Mouse (Mus musculus): ENCODE data around the gene Farp1.

The Farp1 gene

DNA sequence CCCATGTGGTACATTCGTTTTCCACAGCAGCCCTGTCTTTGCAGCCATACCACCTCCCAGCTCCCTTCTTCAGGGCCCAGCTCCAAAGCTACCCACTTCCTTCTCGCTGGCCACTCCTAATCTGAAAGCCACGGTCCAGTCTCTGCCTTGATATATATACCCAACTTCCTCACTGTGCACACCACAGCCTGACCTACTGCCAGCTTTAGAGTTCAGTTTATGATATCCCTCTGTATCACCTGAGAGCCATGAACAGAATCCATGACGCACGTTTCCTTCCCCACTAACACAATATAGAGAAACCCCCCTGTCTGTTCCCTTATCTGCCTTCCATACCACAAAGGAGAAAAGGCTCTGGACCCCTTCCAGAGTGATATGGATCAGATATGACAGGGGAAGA, 283.4 kb downstream of the Farp1 start:
- DNase-seq: no peak

DNA sequence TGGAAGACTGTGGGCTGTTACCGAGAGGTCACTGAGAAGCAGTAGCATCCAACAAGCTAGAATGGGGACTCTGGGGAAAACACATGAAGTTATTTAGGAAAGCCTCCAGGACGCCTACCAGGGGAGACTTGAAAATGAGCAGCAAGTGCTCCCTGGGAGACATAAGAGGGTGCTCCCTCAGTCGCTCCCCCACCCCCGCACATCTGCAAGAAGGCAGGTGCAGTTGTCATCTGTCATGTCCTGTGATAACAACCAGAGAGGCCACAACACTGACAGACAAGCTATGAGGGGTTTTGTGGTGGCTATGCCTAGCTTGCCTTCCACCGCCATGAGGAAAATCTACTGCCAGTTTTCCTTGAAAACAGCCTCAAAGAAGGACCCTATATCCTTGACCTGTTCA, 287.1 kb downstream of the Farp1 start:
- DNase-seq: no peak

DNA sequence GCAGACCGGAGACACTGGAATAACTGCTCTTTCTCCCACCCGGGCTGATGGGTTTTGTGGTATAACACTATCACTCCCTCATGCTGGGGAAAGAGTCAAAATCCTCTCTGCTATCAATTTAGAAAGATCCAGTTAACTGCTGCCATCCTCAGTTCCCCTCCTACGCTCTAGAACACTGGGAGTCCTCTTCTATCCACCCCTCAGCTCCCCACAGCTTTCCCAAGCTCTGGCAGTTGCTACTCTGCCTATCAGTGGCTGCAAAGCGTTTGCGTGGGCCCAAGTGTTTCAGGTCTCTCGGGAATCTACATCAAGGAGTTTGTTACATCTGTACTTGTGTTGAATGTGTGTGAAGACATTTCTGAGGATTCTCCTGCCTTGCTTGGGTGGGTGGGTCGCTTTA, 287.6 kb downstream of the Farp1 start:
- no peak for DNase-seq

DNA sequence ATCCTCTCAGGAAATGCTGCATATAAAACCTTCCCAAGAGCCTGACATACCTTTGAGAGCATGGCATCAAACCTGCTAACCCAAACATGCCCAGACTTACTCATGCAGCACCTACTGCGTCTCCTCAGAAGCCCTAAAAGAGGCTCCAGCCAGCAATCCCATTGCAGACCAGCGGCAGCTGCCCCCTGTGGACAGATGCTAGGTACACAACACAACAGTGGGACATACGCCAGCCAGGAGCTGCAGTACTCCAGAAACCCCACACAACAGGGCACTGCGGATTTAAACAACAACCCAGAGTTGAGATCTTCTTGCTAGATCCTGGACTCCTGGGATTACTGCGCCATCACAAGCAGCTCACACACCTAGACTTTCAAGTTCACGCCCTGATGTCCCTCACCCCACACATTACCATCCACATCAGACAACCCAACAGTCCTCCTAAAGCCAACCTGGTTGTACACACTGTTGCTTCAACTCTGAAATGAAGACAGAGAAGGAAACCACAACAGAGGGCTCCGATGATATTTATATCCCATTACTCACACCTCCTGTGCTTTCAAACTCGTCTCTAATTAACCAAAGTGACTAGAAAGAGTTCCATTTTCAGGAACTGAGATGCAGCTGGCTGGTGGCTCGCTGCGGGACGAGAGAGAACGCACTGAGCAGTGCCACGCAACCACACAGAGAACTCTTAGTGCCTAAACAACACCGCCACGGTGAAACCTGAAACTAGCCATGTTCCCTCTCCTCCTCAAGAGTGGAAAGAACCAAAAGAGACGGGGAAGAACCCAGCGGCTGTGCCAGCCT, 289.7 kb downstream of the Farp1 start:
- no peak for DNase-seq

DNA sequence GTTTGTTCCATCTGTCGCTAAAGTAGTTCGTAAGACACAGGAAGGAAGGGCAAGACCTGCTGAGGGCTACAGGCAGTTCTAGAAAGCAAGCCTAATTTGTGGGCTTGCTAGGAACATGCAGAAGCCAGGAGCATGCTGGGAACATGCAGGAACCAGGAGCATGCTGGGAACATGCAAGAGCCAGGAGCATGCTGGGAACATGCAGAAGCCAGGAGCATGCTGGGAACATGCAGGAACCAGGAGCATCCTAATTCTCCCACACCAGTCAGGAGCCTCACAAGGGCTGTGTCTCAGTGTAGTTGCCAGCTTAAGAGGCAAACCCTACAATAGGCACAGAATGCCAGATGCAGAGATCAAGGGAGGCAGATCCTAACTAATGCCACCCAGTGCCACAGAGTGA, 291.4 kb downstream of the Farp1 start:
- DNase-seq: peak; percentile 67 to 69

DNA sequence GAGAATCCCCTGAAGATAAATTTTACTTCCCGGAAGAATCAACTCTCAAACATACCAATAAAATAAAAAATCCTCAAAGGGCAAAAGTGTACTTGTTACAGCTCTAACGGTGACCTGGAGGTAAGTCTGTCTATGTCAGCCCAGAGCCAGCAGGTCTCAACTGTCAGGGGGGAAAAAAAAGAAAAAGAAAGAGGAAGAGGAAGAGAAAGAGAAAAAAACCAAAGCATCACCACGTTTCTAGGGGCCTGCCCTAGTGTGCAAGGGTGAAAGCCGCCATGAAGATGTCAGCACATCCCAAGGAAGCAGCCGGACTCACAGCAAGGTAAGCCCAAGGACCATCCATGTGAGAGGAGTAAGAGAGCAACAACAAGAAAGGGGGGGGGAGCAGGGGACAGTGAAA, 293.9 kb downstream of the Farp1 start:
- DNase-seq: no peak

DNA sequence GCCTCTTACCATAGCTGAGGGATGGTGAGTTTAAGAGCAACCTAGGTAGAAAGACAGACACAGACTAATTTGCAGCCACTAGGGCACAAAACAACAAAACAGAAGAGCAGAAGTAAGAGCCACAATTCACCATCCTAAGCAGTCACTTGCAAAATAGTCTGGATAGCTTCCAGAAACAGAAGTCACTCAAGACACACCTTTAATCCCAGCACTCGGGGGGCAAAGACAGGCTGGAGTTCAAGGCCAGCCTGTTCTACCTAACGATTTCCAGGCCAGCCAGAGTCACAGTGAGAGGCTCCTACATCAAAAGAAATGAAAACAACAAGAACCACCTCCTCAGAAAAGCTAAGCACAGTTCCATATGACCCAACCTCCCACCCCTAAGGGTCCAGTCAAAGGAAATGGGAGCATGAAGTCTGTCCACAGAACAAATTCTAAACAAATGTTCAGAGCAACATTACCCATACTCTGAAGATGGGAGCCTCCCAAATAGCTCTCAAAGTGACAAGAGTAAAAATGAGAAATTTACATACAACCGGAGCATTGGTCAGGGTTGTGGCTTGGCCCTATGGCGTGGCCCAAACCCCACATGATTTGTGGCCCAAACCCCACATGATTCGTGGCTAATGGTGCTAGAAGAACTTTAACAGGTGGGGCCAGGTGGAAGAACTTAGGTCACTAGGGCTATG, 294.5 kb downstream of the Farp1 start:
- DNase-seq: no peak

DNA sequence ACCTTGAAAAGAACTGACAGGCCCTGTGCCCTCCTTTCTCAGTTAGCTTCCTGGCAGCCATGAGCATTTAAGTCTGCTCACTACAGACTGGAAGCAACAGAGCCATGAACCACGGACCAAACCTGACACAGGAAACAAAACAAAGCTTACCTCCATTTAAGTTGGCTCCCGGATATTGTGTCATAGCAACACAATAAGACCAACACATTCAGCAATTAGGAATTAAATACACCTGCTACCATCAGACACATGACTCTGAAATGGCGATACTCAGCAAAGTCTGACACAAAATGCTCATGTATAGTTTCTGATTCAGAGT, 295.0 kb downstream of the Farp1 start:
- no peak for DNase-seq
